Mouse (Mus musculus): ENCODE data around the gene Acot2. TPM values are rescaled to one million over a fixed set of nuclear protein-coding genes. Genes with fewer than 3 reads are reported as not detected.
"Not testable (repeated sequence)": the region's sequence is repeated elsewhere in the genome, so short reads cannot be mapped to it uniquely, and the experiment has no call there.

Gene Acot2
- polyA plus RNA-seq (2015; fragmentation: Nextera tagmentation; extraction: Ambion mirVana): 15.0 and 17.8 TPM in 2 replicates

- Histone ChIP-seq H3K4me1 (replicated peaks) (peaks cover 19% of the 10 kb centered on the region), H3K27me3 (no peaks in the 10 kb centered on the region), H3K4me3 (peak within 1 kb of the TSS; percentile 64), H3K4me2 (peak within 1 kb of the TSS; percentile 63), H3K27ac (replicated peaks) (peak within 1 kb of the TSS; percentile 93), H3K36me3 (no peaks in the 10 kb centered on the region; the same call in 1 of the 2 replicates), H3K9me3 (no peaks in the 10 kb centered on the region; the same call in 1 of the 2 replicates), H3K9ac (peak within 1 kb of the TSS; percentile 81)
- peak; percentile 95 for ATAC-seq (ENCODE audit: low read depth)
- WGBS: under 1% methylated on average over 75 of the region's 80 CpGs
Measured at GRCm38 (mm10) chr12:83987583-83988441, at the start of gene Acot2. Gene Acot2, plus strand, starts transcription at chr12:83987861.

GRCm38 (mm10) chr12:83938592-83938991 is 49.1 kb upstream of the Acot2 start:
- 56% methylated on average over 1 of the region's 1 CpGs for WGBS
- not testable (repeated sequence) for H3K4me2 ChIP-seq; H3K27me3 ChIP-seq; H3K27ac ChIP-seq (replicated peaks); H3K9ac ChIP-seq; H3K4me3 ChIP-seq; H3K4me1 ChIP-seq (replicated peaks); H3K36me3 ChIP-seq; H3K9me3 ChIP-seq; ATAC-seq (ENCODE audit: low read depth)

- H3K36me3 ChIP-seq: no peaks in the 10 kb centered on the region
- H3K4me1 ChIP-seq (replicated peaks): no peaks in the 10 kb centered on the region
- WGBS: 79% methylated on average over 2 of the region's 2 CpGs
- ATAC-seq (ENCODE audit: low read depth): no peak
- H3K27me3 ChIP-seq: no peaks in the 10 kb centered on the region
- no peak overlapping the region for H3K4me3 ChIP-seq
- no peak overlapping the region for H3K9ac ChIP-seq
- no peaks in the 10 kb centered on the region for H3K9me3 ChIP-seq
- H3K4me2 ChIP-seq: no peak overlapping the region
- H3K27ac ChIP-seq (replicated peaks): no peak overlapping the region
Measured at GRCm38 (mm10) chr12:83939332-83939731, 48.3 kb upstream of the Acot2 start.

- Histone ChIP-seq H3K9ac (no peak overlapping the region), H3K4me2 (no peak overlapping the region), H3K4me3 (no peak overlapping the region), H3K9me3 (no peaks in the 10 kb centered on the region), H3K36me3 (no peaks in the 10 kb centered on the region), H3K27ac (replicated peaks) (no peak overlapping the region), H3K27me3 (no peaks in the 10 kb centered on the region), H3K4me1 (replicated peaks) (no peaks in the 10 kb centered on the region)
- WGBS: 77% methylated on average over 4 of the region's 4 CpGs
- ATAC-seq (ENCODE audit: low read depth): no peak
Measured at GRCm38 (mm10) chr12:83940031-83940430, 47.6 kb upstream of the Acot2 start.

- peak overlapping the region; percentile 46 for H3K27ac ChIP-seq (replicated peaks)
- H3K4me3 ChIP-seq: no peak overlapping the region
- no peak overlapping the region for H3K4me2 ChIP-seq
- H3K4me1 ChIP-seq (replicated peaks): no peaks in the 10 kb centered on the region
- H3K9me3 ChIP-seq: no peaks in the 10 kb centered on the region
- no peak for ATAC-seq (ENCODE audit: low read depth)
- H3K27me3 ChIP-seq: no peaks in the 10 kb centered on the region
- H3K9ac ChIP-seq: no peak overlapping the region
- WGBS: 83% methylated on average over 3 of the region's 3 CpGs
- H3K36me3 ChIP-seq: no peaks in the 10 kb centered on the region
Measured at GRCm38 (mm10) chr12:83941938-83942337, 45.7 kb upstream of the Acot2 start.

- Histone ChIP-seq H3K27ac (replicated peaks) (no peak overlapping the region), H3K9ac (no peak overlapping the region), H3K4me3 (no peak overlapping the region), H3K36me3 (0 out of 2 replicates have a peak, but pooled peaks cover 5% of the 10 kb centered on the region), H3K27me3 (no peaks in the 10 kb centered on the region), H3K9me3 (no peaks in the 10 kb centered on the region), H3K4me2 (no peak overlapping the region), H3K4me1 (replicated peaks) (peaks cover 19% of the 10 kb centered on the region)
- no peak for ATAC-seq (ENCODE audit: low read depth)
- WGBS: 84% methylated on average over 8 of the region's 8 CpGs
Measured at GRCm38 (mm10) chr12:83947260-83947811, 40.3 kb upstream of the Acot2 start.

GRCm38 (mm10) chr12:83949043-83949442 is 38.6 kb upstream of the Acot2 start:
- H3K36me3 ChIP-seq: peaks cover 9% of the 10 kb centered on the region; the same call in 1 of the 2 replicates
- no peak overlapping the region for H3K27ac ChIP-seq (replicated peaks)
- no peaks in the 10 kb centered on the region for H3K9me3 ChIP-seq
- no peaks in the 10 kb centered on the region for H3K27me3 ChIP-seq
- no peak for ATAC-seq (ENCODE audit: low read depth)
- H3K4me3 ChIP-seq: no peak overlapping the region
- peaks cover 37% of the 10 kb centered on the region for H3K4me1 ChIP-seq (replicated peaks)
- H3K4me2 ChIP-seq: no peak overlapping the region
- no peak overlapping the region for H3K9ac ChIP-seq
- 85% methylated on average over 4 of the region's 4 CpGs for WGBS

- H3K4me2 ChIP-seq: peak overlapping the region; percentile 93
- peak overlapping the region; percentile 88 for H3K9ac ChIP-seq
- peak overlapping the region; percentile 90 for H3K4me3 ChIP-seq
- peaks cover 43% of the 10 kb centered on the region for H3K4me1 ChIP-seq (replicated peaks)
- H3K27me3 ChIP-seq: no peaks in the 10 kb centered on the region
- H3K36me3 ChIP-seq: peaks cover 9% of the 10 kb centered on the region; the same call in 1 of the 2 replicates
- H3K27ac ChIP-seq (replicated peaks): peak overlapping the region; percentile 88; the same call in 1 of the 2 replicates
- no peaks in the 10 kb centered on the region for H3K9me3 ChIP-seq
- 31% methylated on average over 11 of the region's 11 CpGs for WGBS
- ATAC-seq (ENCODE audit: low read depth): no peak
Measured at GRCm38 (mm10) chr12:83949776-83950492, 37.7 kb upstream of the Acot2 start.

GRCm38 (mm10) chr12:83950493-83950839 is 37.2 kb upstream of the Acot2 start, which contains the start of gene Riox1:
Gene Riox1, plus strand, starts transcription at chr12:83950608.
- Histone ChIP-seq H3K27ac (replicated peaks) (peak within 1 kb of the TSS; percentile 88), H3K9ac (peak within 1 kb of the TSS; percentile 88), H3K4me2 (peak within 1 kb of the TSS; percentile 93), H3K27me3 (no peaks in the 10 kb centered on the region), H3K4me1 (replicated peaks) (peaks cover 43% of the 10 kb centered on the region), H3K9me3 (no peaks in the 10 kb centered on the region), H3K36me3 (peaks cover 11% of the 10 kb centered on the region), H3K4me3 (peak within 1 kb of the TSS; percentile 90)
- under 1% methylated on average over 37 of the region's 37 CpGs for WGBS
- peak; percentile 96 for ATAC-seq (ENCODE audit: low read depth)

- WGBS: under 1% methylated on average over 114 of the region's 116 CpGs
- no peaks in the 10 kb centered on the region for H3K9me3 ChIP-seq
- H3K36me3 ChIP-seq: peaks cover 18% of the 10 kb centered on the region
- H3K4me3 ChIP-seq: peak overlapping the region; percentile 90
- H3K27me3 ChIP-seq: no peaks in the 10 kb centered on the region
- peak overlapping the region; percentile 93 for H3K4me2 ChIP-seq
- ATAC-seq (ENCODE audit: low read depth): peak; percentile 68
- H3K27ac ChIP-seq (replicated peaks): peak overlapping the region; percentile 88
- peak overlapping the region; percentile 88 for H3K9ac ChIP-seq
- H3K4me1 ChIP-seq (replicated peaks): peaks cover 43% of the 10 kb centered on the region
Measured at GRCm38 (mm10) chr12:83950840-83951701, 36.6 kb upstream of the Acot2 start.

Data from neural tube, embryonic 13.5 days (tissue).